1 mouse cellular context compared by ENCODE assay signal in the genomic region with DNA sequence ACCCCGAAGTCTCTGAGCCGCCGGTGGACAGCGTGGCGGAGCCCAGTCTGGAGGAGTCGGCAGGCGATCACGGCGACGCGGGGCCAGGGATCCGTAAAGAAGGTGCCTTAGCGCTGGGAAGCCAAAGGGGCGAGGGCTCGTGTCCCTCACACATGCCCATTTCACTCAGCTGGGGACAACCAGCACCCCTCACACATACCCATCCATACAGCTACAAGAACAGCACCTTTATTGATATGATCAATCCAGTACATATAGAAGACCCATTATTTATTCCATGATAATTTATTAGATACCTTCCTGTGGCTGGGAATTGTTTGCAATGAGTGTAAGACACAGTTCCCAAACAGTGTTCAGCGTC.
TF ChIP-seq lines count a peak whose summit lies in the region.

No protein-coding gene starts in this region.

TF ChIP-seq in CH12.LX, 34 proteins besides CTCF, POLR2A, EP300 and RAD21 (continued from another document):
- TF ChIP-seq SMC3 (IDR thresholded peaks at IDR 0.05; ENCODE audit: low read depth, low read length) (no peak), TCF12 (IDR thresholded peaks at IDR 0.05; ENCODE audit: low read depth, low read length) (no peak), ZNF384 (IDR thresholded peaks at IDR 0.05; ENCODE audit: low read depth, low read length) (no peak), USF1 (IDR thresholded peaks at IDR 0.05; ENCODE audit: low read depth, low read length) (no peak), ZC3H11A (IDR thresholded peaks at IDR 0.05; ENCODE audit: low read depth, low read length) (no peak), MAZ (IDR thresholded peaks at IDR 0.05; ENCODE audit: low read depth, low read length) (no peak), POLR2AphosphoS2 (IDR thresholded peaks at IDR 0.05; ENCODE audit: low read depth, low read length) (no peak), ELF1 (IDR thresholded peaks at IDR 0.05; ENCODE audit: low read depth, low read length) (no peak), RCOR1 (conservative IDR thresholded peaks at IDR 0.05; ENCODE audit: low read depth, low read length) (no peak), USF2 (conservative IDR thresholded peaks at IDR 0.05; ENCODE audit: low read depth, low read length) (no peak), IRF4 (IDR thresholded peaks at IDR 0.05; ENCODE audit: low read depth, low read length) (no peak), CHD1 (IDR thresholded peaks at IDR 0.05; ENCODE audit: low read depth, low read length) (no peak), MEF2A (IDR thresholded peaks at IDR 0.05; ENCODE audit: borderline replicate concordance, low read depth, low read length) (no peak), MAFK (IDR thresholded peaks at IDR 0.05; ENCODE audit: insufficient replicate concordance, low read length) (no peak), JUND (conservative IDR thresholded peaks at IDR 0.05; ENCODE audit: low read depth, low read length) (no peak)
